ENCODE assay signal across 9 mouse cellular contexts in the genomic region with DNA sequence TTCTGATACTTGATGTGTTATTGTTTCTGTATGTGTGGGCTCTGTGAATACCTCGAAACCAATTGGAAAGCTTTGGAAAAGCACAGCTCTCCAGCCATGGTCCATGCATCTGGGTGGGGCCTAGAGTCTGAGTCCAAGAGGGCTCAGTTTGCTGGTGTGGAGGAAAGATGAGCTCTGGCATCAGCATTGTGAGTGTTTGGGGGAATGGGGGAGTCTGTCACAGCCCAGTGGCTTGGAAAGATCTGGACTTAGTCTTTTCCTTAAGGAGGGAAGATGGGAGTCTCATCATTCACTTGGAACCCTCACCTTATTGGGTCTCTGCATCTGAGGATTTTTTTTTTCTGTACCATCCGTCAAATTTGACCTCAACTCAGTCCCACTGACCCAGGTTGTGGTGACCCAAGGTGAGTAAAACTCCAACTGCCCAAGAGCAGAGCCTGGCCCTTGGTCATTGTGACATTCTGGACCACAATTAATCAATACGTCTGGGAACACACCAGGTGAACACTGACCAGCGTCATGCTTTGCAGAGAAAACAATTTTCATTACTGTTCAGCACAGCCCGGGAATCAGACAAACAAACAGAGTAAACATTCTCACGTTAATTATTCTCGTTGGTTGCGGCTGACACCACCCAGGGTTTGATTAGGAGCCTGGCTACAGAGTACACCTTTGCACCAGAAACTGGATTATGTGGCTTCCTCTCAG.
"Had no signal": no experiment of that assay in that cellular context is flagged by ENCODE, and none has a peak within 500 bp of the region (broad histone marks: within the 10 kb centered on the region; RNA-seq: fewer than 3 reads in every experiment).

No protein-coding gene starts in this region.

- H3K27ac ChIP-seq: hindbrain, embryonic 13.5 days; intestine, embryonic 15.5 days; layer of hippocampus, adult 2 months; liver, embryonic 13.5 days; macrophage; stomach, postnatal 0 days had no signal

- ATAC-seq: hindbrain, embryonic 16.5 days; intestine, embryonic 15.5 days; lung, postnatal 0 days had no signal

- H3K4me3 ChIP-seq: hindbrain, embryonic 13.5 days; intestine, embryonic 15.5 days; layer of hippocampus, adult 2 months; liver, embryonic 13.5 days had no signal

- H3K36me3 ChIP-seq: hindbrain, embryonic 13.5 days; intestine, embryonic 15.5 days; liver, embryonic 13.5 days had no signal

- H3K9me3 ChIP-seq: intestine, embryonic 15.5 days; liver, embryonic 13.5 days had no signal

- H3K27me3 ChIP-seq: intestine, embryonic 15.5 days; liver, embryonic 13.5 days had no signal

- H3K9ac ChIP-seq: hindbrain, embryonic 13.5 days; intestine, embryonic 15.5 days; liver, embryonic 13.5 days; lung, embryonic 14.5 days had no signal

- H3K4me2 ChIP-seq: hindbrain, embryonic 13.5 days; intestine, embryonic 15.5 days; liver, embryonic 13.5 days; lung, embryonic 14.5 days had no signal

- DNase-seq: liver, embryonic 13.5 days had no signal

- H3K4me1 ChIP-seq: intestine, embryonic 15.5 days; liver, embryonic 13.5 days had no signal
